Mouse (Mus musculus): Measurements from ENCODE around the gene Ccdc171. TPM values are rescaled to one million over a fixed set of nuclear protein-coding genes. Genes with fewer than 3 reads are reported as not detected.

Gene Ccdc171
- total and polyA plus RNA-seq, 2 experiments from 2014 or later: 2.0 to 3.2 TPM

GRCm38 (mm10) chr4:83800402-83800801, 275.1 kb downstream of the Ccdc171 start:
- Histone ChIP-seq H3K4me3 (ENCODE audit: low read length) (no peak overlapping the region), H3K27ac (no peak overlapping the region), H3K9me3 (ENCODE audit: low read length) (0 out of 2 replicates have a peak, but pooled peaks cover 2% of the 10 kb centered on the region), H3K9ac (replicated peaks; ENCODE audit: low read length) (no peak overlapping the region), H3K4me1 (ENCODE audit: insufficient read depth, low read length) (no peaks in the 10 kb centered on the region), H3K4me2 (ENCODE audit: low read depth, low read length) (no peak overlapping the region), H3K27me3 (ENCODE audit: insufficient read depth, low read length) (no peaks in the 10 kb centered on the region; the same call in 1 of the 2 replicates), H3K36me3 (ENCODE audit: insufficient read depth, low read length) (no peaks in the 10 kb centered on the region)
- DNase-seq (ENCODE audit: low spot score) (no peak), ATAC-seq (no peak)
- WGBS: 76% methylated on average over 3 of the region's 3 CpGs
- TF ChIP-seq CTCF (IDR thresholded peaks at IDR 0.05; ENCODE audit: low read depth): no peak

GRCm38 (mm10) chr4:83816925-83817324, 291.6 kb downstream of the Ccdc171 start:
- 85% methylated on average over 4 of the region's 4 CpGs for WGBS
- DNase-seq (ENCODE audit: low spot score) (no peak), ATAC-seq (no peak)
- Histone ChIP-seq H3K4me1 (ENCODE audit: insufficient read depth, low read length) (no peaks in the 10 kb centered on the region), H3K9me3 (ENCODE audit: low read length) (no peaks in the 10 kb centered on the region), H3K36me3 (ENCODE audit: insufficient read depth, low read length) (no peaks in the 10 kb centered on the region), H3K27me3 (ENCODE audit: insufficient read depth, low read length) (no peaks in the 10 kb centered on the region), H3K9ac (replicated peaks; ENCODE audit: low read length) (no peak overlapping the region), H3K4me2 (ENCODE audit: low read depth, low read length) (no peak overlapping the region), H3K4me3 (ENCODE audit: low read length) (no peak overlapping the region), H3K27ac (no peak overlapping the region)
- no peak for TF ChIP-seq CTCF (IDR thresholded peaks at IDR 0.05; ENCODE audit: low read depth)

- WGBS: 81% methylated on average over 4 of the region's 4 CpGs
- H3K9ac ChIP-seq (replicated peaks; ENCODE audit: low read length): no peak overlapping the region
- no peaks in the 10 kb centered on the region for H3K36me3 ChIP-seq (ENCODE audit: insufficient read depth, low read length)
- H3K4me3 ChIP-seq (ENCODE audit: low read length): no peak overlapping the region
- no peak overlapping the region for H3K4me2 ChIP-seq (ENCODE audit: low read depth, low read length)
- no peak for TF ChIP-seq CTCF (IDR thresholded peaks at IDR 0.05; ENCODE audit: low read depth)
- H3K27me3 ChIP-seq (ENCODE audit: insufficient read depth, low read length): no peaks in the 10 kb centered on the region
- DNase-seq (ENCODE audit: low spot score) (no peak), ATAC-seq (no peak)
- H3K9me3 ChIP-seq (ENCODE audit: low read length): no peaks in the 10 kb centered on the region
- H3K4me1 ChIP-seq (ENCODE audit: insufficient read depth, low read length): no peaks in the 10 kb centered on the region
- H3K27ac ChIP-seq: no peak overlapping the region
These were observed 304.5 kb downstream of the Ccdc171 start for GRCm38 (mm10) chr4:83829718-83830459.

- ATAC-seq (peak; percentile 93), DNase-seq (ENCODE audit: low spot score) (peak; percentile 65)
- Histone ChIP-seq H3K4me1 (ENCODE audit: insufficient read depth, low read length) (no peaks in the 10 kb centered on the region), H3K9me3 (ENCODE audit: low read length) (no peaks in the 10 kb centered on the region), H3K36me3 (ENCODE audit: insufficient read depth, low read length) (no peaks in the 10 kb centered on the region), H3K27me3 (ENCODE audit: insufficient read depth, low read length) (no peaks in the 10 kb centered on the region), H3K27ac (no peak overlapping the region), H3K9ac (replicated peaks; ENCODE audit: low read length) (no peak overlapping the region), H3K4me2 (ENCODE audit: low read depth, low read length) (peak overlapping the region; percentile 21; the same call in 1 of the 2 replicates), H3K4me3 (ENCODE audit: low read length) (no peak overlapping the region)
- no peak for TF ChIP-seq CTCF (IDR thresholded peaks at IDR 0.05; ENCODE audit: low read depth)
- WGBS: 51% methylated on average over 13 of the region's 13 CpGs
These were observed 305.8 kb downstream of the Ccdc171 start for GRCm38 (mm10) chr4:83830891-83831880.

- ATAC-seq: no peak
- Histone ChIP-seq H3K4me2 (ENCODE audit: low read depth, low read length) (no peak overlapping the region), H3K27ac (no peak overlapping the region), H3K4me1 (ENCODE audit: insufficient read depth, low read length) (no peaks in the 10 kb centered on the region), H3K36me3 (ENCODE audit: insufficient read depth, low read length) (no peaks in the 10 kb centered on the region), H3K27me3 (ENCODE audit: insufficient read depth, low read length) (no peaks in the 10 kb centered on the region), H3K9me3 (ENCODE audit: low read length) (no peaks in the 10 kb centered on the region), H3K4me3 (ENCODE audit: low read length) (no peak overlapping the region), H3K9ac (replicated peaks; ENCODE audit: low read length) (no peak overlapping the region)
- WGBS: 63% methylated on average over 2 of the region's 2 CpGs
- TF ChIP-seq CTCF (IDR thresholded peaks at IDR 0.05; ENCODE audit: low read depth): no peak
- DNase-seq (ENCODE audit: low spot score): no peak
These were observed 313.7 kb downstream of the Ccdc171 start for GRCm38 (mm10) chr4:83839077-83839476.

GRCm38 (mm10) chr4:83846304-83846703, 321.0 kb downstream of the Ccdc171 start:
- DNase-seq (ENCODE audit: low spot score) (no peak), ATAC-seq (no peak)
- Histone ChIP-seq H3K9ac (replicated peaks; ENCODE audit: low read length) (no peak overlapping the region), H3K9me3 (ENCODE audit: low read length) (no peaks in the 10 kb centered on the region), H3K4me3 (ENCODE audit: low read length) (no peak overlapping the region), H3K27me3 (ENCODE audit: insufficient read depth, low read length) (no peaks in the 10 kb centered on the region), H3K36me3 (ENCODE audit: insufficient read depth, low read length) (no peaks in the 10 kb centered on the region), H3K4me1 (ENCODE audit: insufficient read depth, low read length) (no peaks in the 10 kb centered on the region), H3K4me2 (ENCODE audit: low read depth, low read length) (no peak overlapping the region), H3K27ac (no peak overlapping the region)
- TF ChIP-seq CTCF (IDR thresholded peaks at IDR 0.05; ENCODE audit: low read depth): no peak
- 46% methylated on average over 7 of the region's 7 CpGs for WGBS

All from hindbrain, postnatal 0 days (tissue).